Mouse (Mus musculus) embryonic fibroblast, embryonic 13.5 days (primary cell): ENCODE measurements around the gene Rtl5.

ENCODE experiments used
- CTCF ChIP-seq: IDR thresholded peaks from 2 replicates; pipeline ENCODE4 v1.5.1; 2011; ENCODE audit warnings: mild to moderate bottlenecking, control low read depth, low read length, moderate library complexity, borderline replicate concordance; ENCODE audit not compliant: insufficient read depth
- POLR2A ChIP-seq: IDR thresholded peaks from 2 replicates; pipeline ENCODE4 v1.6.1; 2011; ENCODE audit warnings: low read depth, mild to moderate bottlenecking, control low read depth, low read length, moderate library complexity

- TF ChIP-seq CTCF (no peak), POLR2A (no peak)
Observed at GRCm38 (mm10) chrX:102074435-102074834, 3.3 kb upstream of the Rtl5 start.
